Mouse (Mus musculus): ENCODE data around the gene Ubac1. TPM values are rescaled to one million over a fixed set of nuclear protein-coding genes. Genes with fewer than 3 reads are reported as not detected.

Ubac1 gene
- 113 and 119 TPM in 2 replicates for polyA plus RNA-seq (2015; fragmentation: Nextera tagmentation; extraction: Ambion mirVana)

DNA sequence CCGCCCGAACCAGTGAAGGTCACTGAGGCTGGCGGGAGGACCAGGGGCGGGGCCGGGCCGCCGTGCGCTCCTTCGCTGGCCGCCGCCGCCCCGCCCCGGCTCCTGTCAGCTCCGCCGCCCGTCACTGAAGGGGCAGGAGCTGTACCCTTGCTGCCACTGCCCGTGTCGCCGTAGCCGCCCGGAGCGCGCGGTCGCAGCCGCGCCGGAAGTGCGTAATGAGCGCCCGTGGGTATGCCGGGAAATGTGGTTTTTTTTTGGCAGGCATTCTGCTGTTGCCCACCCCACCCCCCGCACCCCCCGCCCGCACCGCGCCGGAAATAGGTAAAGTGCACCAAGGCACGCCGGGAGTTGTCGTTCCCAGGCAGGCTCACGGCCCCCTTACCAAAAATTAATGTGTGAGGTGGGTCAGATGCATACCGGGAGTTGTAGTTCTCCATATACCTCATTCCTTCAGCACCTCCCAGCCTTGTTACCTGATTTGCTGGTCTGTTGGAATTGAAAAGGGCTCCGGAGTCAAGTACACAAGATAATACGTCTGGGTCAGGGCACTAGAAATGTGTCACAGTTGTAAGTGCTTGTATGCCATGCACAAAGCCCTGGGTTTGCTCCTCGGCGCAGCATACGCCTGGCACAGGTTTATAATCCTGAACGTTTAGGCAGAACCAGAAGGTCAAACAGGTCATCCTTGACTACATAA is at the start of gene Ubac1:
Ubac1 (minus strand) TSS at position 187 of the 697 bp plus-strand sequence.
- 6% methylated on average over 50 of the region's 50 CpGs for WGBS
- Histone ChIP-seq H3K27ac (replicated peaks) (peak within 1 kb of the TSS; percentile 83), H3K9ac (replicated peaks) (peak within 1 kb of the TSS; percentile 84), H3K4me2 (replicated peaks) (peak within 1 kb of the TSS; percentile 96), H3K27me3 (no peaks in the 10 kb centered on the region), H3K4me1 (peaks cover 24% of the 10 kb centered on the region), H3K4me3 (peak within 1 kb of the TSS; percentile 89), H3K9me3 (no peaks in the 10 kb centered on the region), H3K36me3 (0 out of 2 replicates have a peak, but pooled peaks cover 3% of the 10 kb centered on the region)
- peak; percentile 94 for ATAC-seq (replicated peaks)

DNA sequence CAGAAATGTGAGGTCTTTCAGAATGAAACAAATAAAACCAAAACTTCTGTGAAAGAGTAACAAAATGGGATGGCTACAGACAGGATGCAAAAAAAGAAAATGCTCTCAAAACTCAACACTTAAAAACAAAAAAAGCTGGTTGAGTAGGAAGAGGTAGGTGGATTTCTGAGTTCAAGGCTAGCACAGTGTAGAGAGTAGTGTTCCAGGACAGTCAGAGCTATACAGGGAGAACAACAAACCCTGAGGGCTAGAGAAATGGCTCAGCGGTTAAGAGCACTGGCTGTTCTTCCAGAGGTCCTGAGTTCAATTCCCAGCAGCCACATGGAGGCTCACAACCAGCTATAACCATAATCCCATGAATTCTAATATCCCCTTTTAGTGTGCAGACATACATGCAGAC is 47.0 kb upstream of the Ubac1 start:
- Histone ChIP-seq H3K4me3 (no peak overlapping the region), H3K4me1 (peaks cover 14% of the 10 kb centered on the region), H3K27ac (replicated peaks) (no peak overlapping the region), H3K9me3 (no peaks in the 10 kb centered on the region), H3K27me3 (no peaks in the 10 kb centered on the region), H3K9ac (replicated peaks) (no peak overlapping the region), H3K36me3 (no peaks in the 10 kb centered on the region), H3K4me2 (replicated peaks) (no peak overlapping the region)
- WGBS, result 78% methylated on average over 1 of the region's 1 CpGs
- ATAC-seq (replicated peaks), result no peak

DNA sequence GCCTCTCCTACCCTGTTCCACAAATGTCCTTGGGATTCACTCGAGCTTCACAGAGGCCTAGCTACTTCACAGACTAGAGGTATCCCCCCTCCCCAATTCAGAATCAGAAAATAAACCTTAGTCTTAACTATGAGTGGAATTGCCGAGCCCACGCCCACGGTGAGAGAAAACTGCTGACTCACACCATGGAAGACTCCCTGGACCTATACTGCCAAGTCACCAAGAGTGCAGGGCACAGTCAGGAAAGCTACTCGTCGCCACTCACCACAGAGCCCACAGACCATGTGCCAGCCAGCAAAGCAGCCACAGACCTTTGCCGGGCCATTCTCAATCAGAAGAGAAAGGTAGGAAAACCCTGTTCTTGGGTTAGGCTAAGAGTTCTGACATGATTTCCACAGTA is 46.6 kb upstream of the Ubac1 start:
- H3K4me1 ChIP-seq, result peaks cover 14% of the 10 kb centered on the region
- H3K4me2 ChIP-seq (replicated peaks), result no peak overlapping the region
- H3K4me3 ChIP-seq, result no peak overlapping the region
- no peak for ATAC-seq (replicated peaks)
- no peak overlapping the region for H3K9ac ChIP-seq (replicated peaks)
- no peak overlapping the region for H3K27ac ChIP-seq (replicated peaks)
- 78% methylated on average over 7 of the region's 7 CpGs for WGBS
- H3K9me3 ChIP-seq, result no peaks in the 10 kb centered on the region
- no peaks in the 10 kb centered on the region for H3K36me3 ChIP-seq
- H3K27me3 ChIP-seq, result no peaks in the 10 kb centered on the region

DNA sequence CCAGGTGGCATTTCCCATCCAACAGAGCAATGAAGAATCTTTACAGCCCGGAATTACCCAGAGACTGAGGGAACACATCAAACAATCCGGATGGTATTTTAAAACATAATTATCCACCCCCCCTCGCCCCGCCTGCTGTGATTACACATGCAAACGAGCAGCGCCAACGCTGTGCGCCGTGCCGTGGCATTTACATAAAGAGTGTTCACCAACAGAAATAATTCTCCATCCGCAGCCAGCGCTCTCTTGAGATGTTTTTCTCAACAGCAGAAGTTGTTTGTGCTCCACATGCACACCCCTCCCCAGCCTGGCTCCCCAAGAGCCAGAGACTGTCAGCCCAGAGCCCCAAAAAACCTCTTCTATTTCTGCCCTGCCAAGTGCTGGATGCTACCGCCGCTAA is 45.0 kb upstream of the Ubac1 start:
- Histone ChIP-seq H3K36me3 (no peaks in the 10 kb centered on the region), H3K9me3 (no peaks in the 10 kb centered on the region), H3K27me3 (0 out of 2 replicates have a peak, but pooled peaks cover 2% of the 10 kb centered on the region), H3K9ac (replicated peaks) (peak overlapping the region; percentile 16; the same call in 1 of the 2 replicates), H3K4me3 (no peak overlapping the region), H3K27ac (replicated peaks) (peak overlapping the region; percentile 80), H3K4me1 (peaks cover 16% of the 10 kb centered on the region), H3K4me2 (replicated peaks) (0 out of 2 replicates have a peak overlapping the region, but pooled peaks have one; percentile 17)
- peak; percentile 64 for ATAC-seq (replicated peaks)
- 34% methylated on average over 14 of the region's 14 CpGs for WGBS

DNA sequence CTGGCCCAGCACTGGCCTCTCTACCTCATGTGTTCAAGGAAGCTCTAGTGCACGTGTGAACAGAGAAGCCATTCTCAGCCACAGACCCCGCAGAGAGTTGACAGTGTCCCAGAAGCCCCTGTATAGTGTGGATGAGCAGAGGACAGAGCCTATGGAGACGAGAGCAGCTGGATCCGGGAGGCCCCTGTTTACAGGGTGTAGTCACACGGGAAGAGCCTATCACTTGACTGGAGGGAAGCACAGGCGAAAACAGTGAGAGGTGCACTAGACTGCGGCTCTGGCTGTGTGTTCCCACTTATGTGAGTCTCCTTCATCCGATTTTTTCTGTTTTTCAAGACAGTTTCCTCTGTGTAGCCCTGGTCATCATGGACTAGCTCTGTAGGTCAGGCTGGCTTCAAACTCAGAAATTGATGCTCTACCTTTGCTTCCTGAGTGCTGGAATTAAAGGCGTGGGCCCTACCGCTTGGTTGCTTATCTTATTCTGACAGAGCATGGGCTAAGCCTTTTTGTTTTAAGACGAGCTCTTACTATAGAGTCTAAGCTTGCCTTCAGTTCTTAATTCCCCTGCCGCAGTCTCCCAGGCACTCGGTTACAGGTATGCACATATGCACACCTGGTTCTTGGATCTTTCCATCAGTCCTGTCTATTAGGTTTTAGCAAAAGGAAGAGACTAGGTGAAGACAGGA is 41.3 kb upstream of the Ubac1 start:
- no peak overlapping the region for H3K4me3 ChIP-seq
- H3K4me2 ChIP-seq (replicated peaks), result no peak overlapping the region
- no peak overlapping the region for H3K27ac ChIP-seq (replicated peaks)
- no peaks in the 10 kb centered on the region for H3K36me3 ChIP-seq
- no peaks in the 10 kb centered on the region for H3K9me3 ChIP-seq
- whole genome bisulfite sequencing, result 81% methylated on average over 13 of the region's 13 CpGs
- peaks cover 23% of the 10 kb centered on the region for H3K4me1 ChIP-seq
- no peak for ATAC-seq (replicated peaks)
- no peak overlapping the region for H3K9ac ChIP-seq (replicated peaks)
- 0 out of 2 replicates have a peak, but pooled peaks cover 2% of the 10 kb centered on the region for H3K27me3 ChIP-seq

DNA sequence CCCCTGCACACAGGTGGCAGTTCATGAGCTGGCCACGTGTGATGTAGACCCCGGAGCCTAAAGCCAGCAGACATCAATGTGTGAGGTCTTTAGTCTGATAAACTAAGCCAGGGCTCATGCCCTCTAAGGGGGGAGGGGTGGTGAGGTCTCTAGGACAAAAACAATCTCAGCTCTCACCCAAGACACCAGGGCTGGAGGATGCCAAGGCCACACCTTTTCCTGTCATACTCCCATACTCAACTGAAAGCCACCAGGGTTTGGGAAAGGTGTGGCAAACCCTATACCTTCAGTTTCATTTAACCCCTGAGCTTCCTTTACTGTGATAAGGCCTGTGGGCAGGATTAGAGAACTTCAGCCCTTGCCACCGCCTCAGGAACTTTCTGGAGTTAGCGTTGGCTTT is 40.7 kb upstream of the Ubac1 start:
- H3K9me3 ChIP-seq, result no peaks in the 10 kb centered on the region
- no peak overlapping the region for H3K9ac ChIP-seq (replicated peaks)
- no peak overlapping the region for H3K27ac ChIP-seq (replicated peaks)
- 79% methylated on average over 4 of the region's 4 CpGs for WGBS
- no peak overlapping the region for H3K4me3 ChIP-seq
- no peaks in the 10 kb centered on the region for H3K36me3 ChIP-seq
- 0 out of 2 replicates have a peak, but pooled peaks cover 2% of the 10 kb centered on the region for H3K27me3 ChIP-seq
- no peak for ATAC-seq (replicated peaks)
- no peak overlapping the region for H3K4me2 ChIP-seq (replicated peaks)
- H3K4me1 ChIP-seq, result peaks cover 22% of the 10 kb centered on the region

DNA sequence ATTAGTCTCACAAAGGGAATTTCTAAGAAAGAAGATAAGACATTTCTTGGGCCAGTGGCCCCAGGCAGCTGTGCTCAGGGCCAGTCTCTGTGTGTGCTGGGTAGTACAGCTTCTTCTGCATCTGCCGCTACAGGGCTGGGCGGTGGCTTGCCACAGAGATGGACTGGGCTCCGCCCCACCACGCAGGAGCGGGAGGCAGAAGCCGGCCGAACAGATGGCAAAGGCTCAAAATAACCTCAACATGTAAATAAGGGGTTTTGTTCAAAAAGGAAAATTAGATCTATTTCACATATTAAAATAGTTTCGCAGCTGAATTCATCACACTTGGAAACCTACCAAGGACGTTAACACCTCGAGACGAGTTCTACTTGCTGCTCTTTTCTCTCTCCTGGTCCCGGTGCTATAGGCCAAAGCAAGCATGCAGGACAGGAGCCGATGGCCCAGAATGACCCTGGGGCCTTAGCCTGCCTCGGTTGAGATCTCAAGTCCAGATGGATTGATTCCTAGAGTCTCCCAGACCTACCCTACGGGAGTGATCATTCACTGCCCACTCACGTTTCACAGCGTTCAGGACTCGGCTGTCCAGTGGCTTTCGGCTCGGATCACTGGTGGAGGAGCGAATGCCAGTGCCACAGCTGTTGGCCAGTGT is 39.6 kb upstream of the Ubac1 start:
- no peak overlapping the region for H3K4me3 ChIP-seq
- whole genome bisulfite sequencing, result 65% methylated on average over 21 of the region's 21 CpGs
- H3K4me1 ChIP-seq, result peaks cover 11% of the 10 kb centered on the region
- H3K9me3 ChIP-seq, result no peaks in the 10 kb centered on the region
- H3K36me3 ChIP-seq, result no peaks in the 10 kb centered on the region
- H3K27ac ChIP-seq (replicated peaks), result peak overlapping the region; percentile 8; the same call in 1 of the 2 replicates
- H3K4me2 ChIP-seq (replicated peaks), result no peak overlapping the region
- no peak for ATAC-seq (replicated peaks)
- no peak overlapping the region for H3K9ac ChIP-seq (replicated peaks)
- H3K27me3 ChIP-seq, result 0 out of 2 replicates have a peak, but pooled peaks cover 2% of the 10 kb centered on the region

DNA sequence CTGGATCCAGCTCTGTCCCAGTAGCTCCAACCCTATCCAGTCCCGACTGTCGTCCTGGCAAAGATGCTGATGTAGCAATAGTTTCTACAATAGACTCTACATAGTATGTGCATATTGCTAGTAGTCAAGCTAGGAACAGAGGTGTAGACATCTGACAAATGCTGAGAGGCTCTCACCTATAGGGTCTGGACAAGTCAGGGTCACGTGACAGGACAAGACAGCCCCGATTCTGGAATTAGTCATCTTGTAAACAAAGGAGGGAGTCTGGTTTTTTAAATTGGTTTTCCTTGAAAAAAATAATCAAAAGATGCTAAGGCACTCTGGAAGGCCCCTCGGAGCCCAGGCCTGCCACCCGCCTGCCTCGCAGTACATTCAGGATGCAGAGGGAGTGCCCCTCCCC is 35.5 kb upstream of the Ubac1 start:
- Histone ChIP-seq H3K9me3 (no peaks in the 10 kb centered on the region), H3K36me3 (no peaks in the 10 kb centered on the region), H3K4me1 (peaks cover 9% of the 10 kb centered on the region; the same call in 1 of the 2 replicates), H3K4me2 (replicated peaks) (no peak overlapping the region), H3K4me3 (no peak overlapping the region), H3K27me3 (0 out of 2 replicates have a peak, but pooled peaks cover 1% of the 10 kb centered on the region), H3K9ac (replicated peaks) (no peak overlapping the region), H3K27ac (replicated peaks) (no peak overlapping the region)
- 79% methylated on average over 7 of the region's 7 CpGs for WGBS
- ATAC-seq (replicated peaks), result no peak

DNA sequence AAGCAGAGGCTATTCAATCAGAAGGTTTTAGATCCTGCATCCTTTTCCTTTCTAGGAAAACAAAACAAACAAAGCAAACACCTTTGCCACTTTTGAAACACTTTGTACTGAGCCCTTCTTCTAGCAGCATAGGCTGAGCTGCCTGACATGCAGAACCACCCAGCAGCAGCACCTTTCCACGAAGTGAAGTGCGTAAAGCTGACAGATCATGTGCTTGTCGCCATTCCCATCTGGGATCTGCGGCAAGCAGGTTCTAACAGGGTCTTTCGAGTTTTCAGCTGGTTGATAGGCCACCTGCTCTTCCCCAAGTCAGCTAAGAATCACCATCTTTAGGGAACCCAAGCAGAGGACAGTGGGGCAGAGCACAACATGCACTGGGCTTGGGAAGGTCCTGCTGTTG is 34.7 kb upstream of the Ubac1 start:
- Histone ChIP-seq H3K9ac (replicated peaks) (no peak overlapping the region), H3K36me3 (no peaks in the 10 kb centered on the region), H3K27me3 (no peaks in the 10 kb centered on the region), H3K9me3 (no peaks in the 10 kb centered on the region), H3K27ac (replicated peaks) (no peak overlapping the region), H3K4me3 (no peak overlapping the region), H3K4me1 (peaks cover 4% of the 10 kb centered on the region; the same call in 1 of the 2 replicates), H3K4me2 (replicated peaks) (no peak overlapping the region)
- ATAC-seq (replicated peaks), result no peak
- WGBS, result 66% methylated on average over 5 of the region's 5 CpGs

DNA sequence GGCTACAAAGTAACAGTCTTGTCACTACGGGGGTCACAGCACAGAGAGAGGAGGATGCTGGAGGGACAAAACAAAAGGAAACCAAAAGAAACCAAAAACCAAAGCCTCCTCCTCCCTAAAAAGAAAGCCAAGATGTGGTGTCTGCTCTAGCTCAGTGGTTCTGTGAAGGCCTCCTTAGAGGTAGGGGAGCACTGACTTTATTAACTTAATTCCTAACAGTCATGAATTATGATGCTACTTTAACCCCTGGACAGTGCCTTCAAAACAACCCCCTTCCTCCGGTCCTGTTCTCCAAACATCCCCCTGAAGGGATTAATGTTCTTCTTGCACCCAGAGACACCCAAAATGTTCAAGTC is 34.2 kb upstream of the Ubac1 start:
- Histone ChIP-seq H3K27ac (replicated peaks) (no peak overlapping the region), H3K4me2 (replicated peaks) (no peak overlapping the region), H3K36me3 (no peaks in the 10 kb centered on the region), H3K4me3 (no peak overlapping the region), H3K4me1 (no peaks in the 10 kb centered on the region), H3K9me3 (no peaks in the 10 kb centered on the region), H3K27me3 (no peaks in the 10 kb centered on the region), H3K9ac (replicated peaks) (no peak overlapping the region)
- ATAC-seq (replicated peaks), result no peak
- 56% methylated on average over 2 of the region's 2 CpGs for WGBS

DNA sequence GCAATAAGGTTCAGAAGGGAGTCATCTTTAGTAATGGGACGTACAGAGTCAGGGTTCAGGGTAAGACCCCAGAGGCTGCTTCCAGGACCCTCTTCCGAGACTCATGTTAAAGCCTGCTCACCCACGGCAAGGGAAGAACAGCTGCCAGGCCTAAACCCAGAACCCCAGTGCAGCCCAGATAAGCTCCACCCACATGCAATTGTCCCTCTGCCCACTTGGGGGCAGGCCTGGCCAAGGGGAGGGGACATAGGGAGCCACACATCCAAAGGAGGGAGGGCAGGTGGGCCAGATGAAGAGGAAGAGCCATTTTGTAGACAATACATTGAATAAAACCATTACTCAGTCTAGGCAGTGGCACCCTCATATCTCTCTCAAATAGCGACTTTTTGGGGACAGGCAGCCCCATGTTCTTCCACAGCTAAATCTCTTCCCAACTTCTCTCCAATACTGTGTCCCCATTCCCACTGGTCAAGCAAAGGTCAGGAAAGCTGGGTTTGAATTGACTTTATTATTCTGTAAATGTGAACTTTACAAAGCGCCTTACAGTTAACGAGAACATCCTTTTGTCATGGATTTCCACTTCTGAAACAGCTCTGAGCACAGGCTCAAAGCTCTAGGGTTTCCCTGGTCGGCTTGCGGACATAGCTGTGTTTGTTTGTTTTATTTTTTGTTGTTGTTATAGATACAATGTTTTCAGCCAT is 33.6 kb upstream of the Ubac1 start:
- ATAC-seq (replicated peaks), result peak; percentile 41; the same call in 1 of the 2 replicates
- 37% methylated on average over 8 of the region's 8 CpGs for WGBS
- no peaks in the 10 kb centered on the region for H3K9me3 ChIP-seq

More for the DNA sequence above, 33.6 kb upstream of the Ubac1 start:
- Histone ChIP-seq H3K4me1 (no peaks in the 10 kb centered on the region), H3K9ac (replicated peaks) (no peak overlapping the region), H3K4me2 (replicated peaks) (no peak overlapping the region), H3K36me3 (no peaks in the 10 kb centered on the region), H3K4me3 (no peak overlapping the region), H3K27ac (replicated peaks) (no peak overlapping the region), H3K27me3 (no peaks in the 10 kb centered on the region; the same call in 1 of the 2 replicates)

Measured in forebrain, embryonic 15.5 days (tissue).